Mouse (Mus musculus): ENCODE data around the gene Mast2. TPM values are rescaled to one million over a fixed set of nuclear protein-coding genes. Genes with fewer than 3 reads are reported as not detected.
A peak's percentile ranks its signal among the peaks of the same experiment; 100 is the strongest.

Mast2 gene
- polyA plus RNA-seq, 1 experiment from 2014 or later = 13.9 TPM

GRCm38 (mm10) chr4:116461943-116462342 is 2.0 kb downstream of the Mast2 start:
- WGBS (ENCODE audit: insufficient replicate concordance) = 80% methylated on average over 3 of the region's 3 CpGs
- Histone ChIP-seq H3K27me3 (replicated peaks) (no peaks in the 10 kb centered on the region), H3K27ac (no peak overlapping the region), H3K9me3 (replicated peaks) (no peaks in the 10 kb centered on the region), H3K4me2 (peak overlapping the region; percentile 96; the same call in 1 of the 2 replicates), H3K4me3 (no peak overlapping the region), H3K4me1 (peaks cover 42% of the 10 kb centered on the region), H3K36me3 (no peaks in the 10 kb centered on the region), H3K9ac (peak overlapping the region; percentile 98; the same call in 1 of the 2 replicates)
- ATAC-seq = no peak

GRCm38 (mm10) chr4:116451553-116451952 is 12.4 kb downstream of the Mast2 start:
- H3K4me2 ChIP-seq = no peak overlapping the region
- no peaks in the 10 kb centered on the region for H3K27me3 ChIP-seq (replicated peaks)
- no peak overlapping the region for H3K27ac ChIP-seq
- H3K9ac ChIP-seq = no peak overlapping the region
- H3K4me1 ChIP-seq = peaks cover 6% of the 10 kb centered on the region
- H3K36me3 ChIP-seq = peaks cover 5% of the 10 kb centered on the region; the same call in 1 of the 2 replicates
- no peaks in the 10 kb centered on the region for H3K9me3 ChIP-seq (replicated peaks)
- H3K4me3 ChIP-seq = no peak overlapping the region
- no peak for ATAC-seq

GRCm38 (mm10) chr4:116449951-116450350 is 14.0 kb downstream of the Mast2 start:
- Histone ChIP-seq H3K4me1 (peaks cover 6% of the 10 kb centered on the region), H3K27ac (no peak overlapping the region), H3K27me3 (replicated peaks) (no peaks in the 10 kb centered on the region), H3K4me3 (no peak overlapping the region), H3K9me3 (replicated peaks) (no peaks in the 10 kb centered on the region), H3K9ac (no peak overlapping the region), H3K4me2 (no peak overlapping the region), H3K36me3 (peaks cover 5% of the 10 kb centered on the region; the same call in 1 of the 2 replicates)
- ATAC-seq = no peak

- Histone ChIP-seq H3K4me1 (peaks cover 6% of the 10 kb centered on the region), H3K27me3 (replicated peaks) (no peaks in the 10 kb centered on the region), H3K4me3 (no peak overlapping the region), H3K4me2 (peak overlapping the region; percentile 22; the same call in 1 of the 2 replicates), H3K9ac (no peak overlapping the region), H3K9me3 (replicated peaks) (no peaks in the 10 kb centered on the region), H3K27ac (no peak overlapping the region), H3K36me3 (peaks cover 5% of the 10 kb centered on the region; the same call in 1 of the 2 replicates)
- ATAC-seq = no peak
- WGBS (ENCODE audit: insufficient replicate concordance) = 41% methylated on average over 8 of the region's 8 CpGs
These were observed 15.3 kb downstream of the Mast2 start for GRCm38 (mm10) chr4:116448673-116449072.

GRCm38 (mm10) chr4:116439383-116439782 is 24.6 kb downstream of the Mast2 start:
- Histone ChIP-seq H3K9me3 (replicated peaks) (no peaks in the 10 kb centered on the region), H3K4me1 (peaks cover 5% of the 10 kb centered on the region; the same call in 1 of the 2 replicates), H3K27ac (no peak overlapping the region), H3K4me2 (no peak overlapping the region), H3K4me3 (no peak overlapping the region), H3K36me3 (0 out of 2 replicates have a peak, but pooled peaks cover 2% of the 10 kb centered on the region), H3K27me3 (replicated peaks) (no peaks in the 10 kb centered on the region), H3K9ac (no peak overlapping the region)
- ATAC-seq = no peak
- WGBS (ENCODE audit: insufficient replicate concordance) = 89% methylated on average over 1 of the region's 1 CpGs

GRCm38 (mm10) chr4:116438561-116438960 is 25.4 kb downstream of the Mast2 start:
- no peak overlapping the region for H3K27ac ChIP-seq
- H3K4me2 ChIP-seq = no peak overlapping the region
- H3K4me3 ChIP-seq = no peak overlapping the region
- ATAC-seq = no peak
- H3K27me3 ChIP-seq (replicated peaks) = no peaks in the 10 kb centered on the region
- 0 out of 2 replicates have a peak, but pooled peaks cover 7% of the 10 kb centered on the region for H3K36me3 ChIP-seq
- no peaks in the 10 kb centered on the region for H3K9me3 ChIP-seq (replicated peaks)
- no peak overlapping the region for H3K9ac ChIP-seq
- peaks cover 5% of the 10 kb centered on the region; the same call in 1 of the 2 replicates for H3K4me1 ChIP-seq

GRCm38 (mm10) chr4:116435626-116436025 is 28.4 kb downstream of the Mast2 start:
- H3K9me3 ChIP-seq (replicated peaks) = no peaks in the 10 kb centered on the region
- 0 out of 2 replicates have a peak, but pooled peaks cover 12% of the 10 kb centered on the region for H3K36me3 ChIP-seq
- no peak overlapping the region for H3K9ac ChIP-seq
- H3K4me1 ChIP-seq = 0 out of 2 replicates have a peak, but pooled peaks cover 5% of the 10 kb centered on the region
- no peak overlapping the region for H3K4me2 ChIP-seq
- H3K27ac ChIP-seq = no peak overlapping the region
- no peaks in the 10 kb centered on the region for H3K27me3 ChIP-seq (replicated peaks)
- WGBS (ENCODE audit: insufficient replicate concordance) = 89% methylated on average over 4 of the region's 4 CpGs
- ATAC-seq = no peak
- H3K4me3 ChIP-seq = no peak overlapping the region

GRCm38 (mm10) chr4:116422186-116422585 is 41.8 kb downstream of the Mast2 start:
- Histone ChIP-seq H3K36me3 (peaks cover 7% of the 10 kb centered on the region; the same call in 1 of the 2 replicates), H3K27ac (no peak overlapping the region), H3K4me3 (no peak overlapping the region), H3K9me3 (replicated peaks) (no peaks in the 10 kb centered on the region), H3K4me2 (no peak overlapping the region), H3K9ac (no peak overlapping the region), H3K4me1 (no peaks in the 10 kb centered on the region), H3K27me3 (replicated peaks) (no peaks in the 10 kb centered on the region)
- ATAC-seq = no peak
- 46% methylated on average over 1 of the region's 1 CpGs for WGBS (ENCODE audit: insufficient replicate concordance)

- ATAC-seq = no peak
- WGBS (ENCODE audit: insufficient replicate concordance) = 87% methylated on average over 3 of the region's 3 CpGs
- H3K9me3 ChIP-seq (replicated peaks) = no peaks in the 10 kb centered on the region
- no peaks in the 10 kb centered on the region for H3K27me3 ChIP-seq (replicated peaks)
- H3K4me3 ChIP-seq = no peak overlapping the region
- no peak overlapping the region for H3K9ac ChIP-seq
- no peak overlapping the region for H3K4me2 ChIP-seq
- no peak overlapping the region for H3K27ac ChIP-seq
- peaks cover 7% of the 10 kb centered on the region; the same call in 1 of the 2 replicates for H3K36me3 ChIP-seq
- H3K4me1 ChIP-seq = no peaks in the 10 kb centered on the region
These were observed 42.8 kb downstream of the Mast2 start for GRCm38 (mm10) chr4:116421170-116421569.

- H3K4me2 ChIP-seq = no peak overlapping the region
- H3K4me1 ChIP-seq = peaks cover 19% of the 10 kb centered on the region
- no peaks in the 10 kb centered on the region for H3K9me3 ChIP-seq (replicated peaks)
- no peak overlapping the region for H3K4me3 ChIP-seq
- H3K27me3 ChIP-seq (replicated peaks) = no peaks in the 10 kb centered on the region
- WGBS (ENCODE audit: insufficient replicate concordance) = 27% methylated on average over 1 of the region's 1 CpGs
- no peak for ATAC-seq
- no peak overlapping the region for H3K27ac ChIP-seq
- H3K9ac ChIP-seq = no peak overlapping the region
- no peaks in the 10 kb centered on the region for H3K36me3 ChIP-seq
These were observed 51.0 kb downstream of the Mast2 start for GRCm38 (mm10) chr4:116412993-116413392.

GRCm38 (mm10) chr4:116411401-116411800 is 52.6 kb downstream of the Mast2 start:
- Histone ChIP-seq H3K4me2 (no peak overlapping the region), H3K9ac (no peak overlapping the region), H3K36me3 (no peaks in the 10 kb centered on the region), H3K27ac (no peak overlapping the region), H3K27me3 (replicated peaks) (no peaks in the 10 kb centered on the region), H3K4me3 (no peak overlapping the region), H3K4me1 (peaks cover 22% of the 10 kb centered on the region), H3K9me3 (replicated peaks) (no peaks in the 10 kb centered on the region)
- ATAC-seq = no peak

- Histone ChIP-seq H3K4me2 (no peak overlapping the region), H3K9me3 (replicated peaks) (no peaks in the 10 kb centered on the region), H3K9ac (no peak overlapping the region), H3K27ac (no peak overlapping the region), H3K36me3 (no peaks in the 10 kb centered on the region), H3K27me3 (replicated peaks) (no peaks in the 10 kb centered on the region), H3K4me3 (no peak overlapping the region), H3K4me1 (peaks cover 27% of the 10 kb centered on the region)
- ATAC-seq = no peak
- 71% methylated on average over 2 of the region's 2 CpGs for WGBS (ENCODE audit: insufficient replicate concordance)
These were observed 57.3 kb downstream of the Mast2 start for GRCm38 (mm10) chr4:116406668-116407067.

GRCm38 (mm10) chr4:116405955-116406351 is 58.0 kb downstream of the Mast2 start:
- ATAC-seq = no peak
- H3K4me3 ChIP-seq = no peak overlapping the region
- peaks cover 26% of the 10 kb centered on the region for H3K4me1 ChIP-seq
- H3K9me3 ChIP-seq (replicated peaks) = no peaks in the 10 kb centered on the region
- no peak overlapping the region for H3K9ac ChIP-seq
- H3K27ac ChIP-seq = no peak overlapping the region
- WGBS (ENCODE audit: insufficient replicate concordance) = 76% methylated on average over 8 of the region's 8 CpGs
- H3K27me3 ChIP-seq (replicated peaks) = no peaks in the 10 kb centered on the region
- H3K36me3 ChIP-seq = no peaks in the 10 kb centered on the region
- H3K4me2 ChIP-seq = no peak overlapping the region
